Comparison of ENCODE assay signal across 23 mouse cellular contexts in genomic region chr11:11417356-11417755, GRCm38 (mm10). TPM values are rescaled to one million over a fixed set of nuclear protein-coding genes. Genes with fewer than 3 reads are reported as not detected.
A peak's percentile ranks its signal among the peaks of the same experiment; 100 is the strongest.
DNase-seq lines count a peak whose midpoint lies in the region; ATAC-seq and TF ChIP-seq lines count a peak whose summit lies in the region.
"Had no signal": no experiment of that assay in that cellular context is flagged by ENCODE, and none has a peak within 500 bp of the region (broad histone marks: within the 10 kb centered on the region; RNA-seq: fewer than 3 reads in every experiment).

No protein-coding gene starts in this region.

- H3K79me2 ChIP-seq in MEL (ENCODE audit: control insufficient read depth, insufficient read depth, low read length, poor library complexity) = no peaks in the 10 kb centered on the region

- no peak for TF ChIP-seq POLR2A in MEL (IDR thresholded peaks at IDR 0.05; ENCODE audit: control insufficient read depth in 1 of 2, insufficient read depth in 1 of 2, low read depth in 1 of 2, low read length in 2 of 2, poor library complexity in 1 of 2)
- no peak for TF ChIP-seq POLR2A in cerebellum, adult 2 months (IDR thresholded peaks at IDR 0.05; ENCODE audit: borderline replicate concordance, insufficient read depth, low read length)

- TF ChIP-seq CTCF in MEL (IDR thresholded peaks at IDR 0.05 in 2 of 3, conservative IDR thresholded peaks at IDR 0.05 in 1 of 3; ENCODE audit: control insufficient read depth in 1 of 3, insufficient read depth in 1 of 3, low read depth in 2 of 3, low read length in 3 of 3, poor library complexity in 1 of 3, severe bottlenecking in 1 of 3) = no peak
- TF ChIP-seq CTCF in cerebellum, adult 2 months (IDR thresholded peaks at IDR 0.05; ENCODE audit: borderline replicate concordance, insufficient read depth, low read depth, low read length) = no peak

- H3K9ac ChIP-seq in MEL (ENCODE audit: control insufficient read depth, low read depth, low read length, poor library complexity, severe bottlenecking) = peak overlapping the region; percentile 21
- no peak overlapping the region for H3K9ac ChIP-seq in neural tube, embryonic 15.5 days (replicated peaks)
- no peak overlapping the region for H3K9ac ChIP-seq in hindbrain, embryonic 14.5 days
- H3K9ac ChIP-seq: embryonic facial prominence, embryonic 13.5 days; embryonic facial prominence, embryonic 15.5 days; forebrain, embryonic 12.5 days had no signal

- DNase-seq in 416B (ENCODE audit: low read depth) = peak; percentile 82
- DNase-seq in MEL (ENCODE audit: low read depth, low spot score) = peak; percentile 81
- DNase-seq in cerebellum, adult 2 months = no peak
- DNase-seq in hindbrain, embryonic 14.5 days (ENCODE audit: low spot score) = no peak
- DNase-seq: adrenal gland, adult 2 months; adrenal gland, postnatal 10 days; adrenal gland, postnatal 25 days; cerebellum, adult 11 months; cerebellum, adult 18-20 months; cerebellum, adult 9-10 months; cerebellum, postnatal 10 days; cerebellum, postnatal 25 days had no signal

- no peak overlapping the region for H3K4me2 ChIP-seq in neural tube, embryonic 15.5 days
- H3K4me2 ChIP-seq in hindbrain, embryonic 14.5 days (replicated peaks) = no peak overlapping the region
- H3K4me2 ChIP-seq: embryonic facial prominence, embryonic 13.5 days; embryonic facial prominence, embryonic 15.5 days; forebrain, embryonic 12.5 days had no signal

- peak; percentile 83 for ATAC-seq in megakaryocyte, adult 5-6 weeks (ENCODE audit: poor library complexity, severe bottlenecking)
- ATAC-seq in neural tube, embryonic 15.5 days (ENCODE audit: low FRiP score) = no peak
- ATAC-seq in hindbrain, embryonic 14.5 days (ENCODE audit: low FRiP score) = no peak
- ATAC-seq: forebrain, embryonic 14.5 days; forebrain, embryonic 16.5 days had no signal

- H3K36me3 ChIP-seq in MEL (ENCODE audit: control insufficient read depth in 1 of 2, insufficient read depth in 2 of 2, low read length in 2 of 2) = peaks cover 0 to 9% of the 10 kb centered on the region in 2 experiments; a peak in 2 of 4 replicates
- no peaks in the 10 kb centered on the region for H3K36me3 ChIP-seq in neural tube, embryonic 15.5 days
- H3K36me3 ChIP-seq in hindbrain, embryonic 14.5 days (replicated peaks; ENCODE audit: control insufficient read depth, insufficient read depth) = no peaks in the 10 kb centered on the region
- H3K36me3 ChIP-seq: embryonic facial prominence, embryonic 13.5 days; embryonic facial prominence, embryonic 15.5 days; forebrain, embryonic 10.5 days; forebrain, embryonic 12.5 days; G1E had no signal

- TF ChIP-seq RAD21 in MEL (IDR thresholded peaks at IDR 0.05; ENCODE audit: low read depth, low read length) = no peak

- H3K27me3 ChIP-seq in MEL (ENCODE audit: control insufficient read depth in 1 of 2, insufficient read depth in 2 of 2, low read length in 2 of 2) = no peaks in the 10 kb centered on the region
- H3K27me3 ChIP-seq in cerebellum, adult 2 months (ENCODE audit: control insufficient read depth, insufficient read depth, low read length) = no peaks in the 10 kb centered on the region
- no peaks in the 10 kb centered on the region for H3K27me3 ChIP-seq in neural tube, embryonic 15.5 days (replicated peaks)
- no peaks in the 10 kb centered on the region for H3K27me3 ChIP-seq in hindbrain, embryonic 14.5 days (ENCODE audit: control insufficient read depth, insufficient read depth, low read length)
- H3K27me3 ChIP-seq: embryonic facial prominence, embryonic 13.5 days; embryonic facial prominence, embryonic 15.5 days; forebrain, embryonic 12.5 days had no signal

- H3K27ac ChIP-seq in MEL (ENCODE audit: control insufficient read depth, low read depth, low read length) = no peak overlapping the region
- H3K27ac ChIP-seq in cerebellum, adult 2 months (ENCODE audit: insufficient read depth, low read length) = no peak overlapping the region
- no peak overlapping the region for H3K27ac ChIP-seq in neural tube, embryonic 15.5 days (replicated peaks)
- H3K27ac ChIP-seq in hindbrain, embryonic 14.5 days = no peak overlapping the region
- H3K27ac ChIP-seq: embryonic facial prominence, embryonic 13.5 days; embryonic facial prominence, embryonic 15.5 days; forebrain, embryonic 10.5 days; forebrain, embryonic 12.5 days had no signal

- H3K4me3 ChIP-seq in MEL (ENCODE audit: control insufficient read depth in 1 of 2, insufficient read depth in 1 of 2, low read depth in 2 of 2, low read length in 2 of 2) = peak overlapping the region in 1 of 2 experiments; percentile 48; a peak in 1 of 4 replicates
- no peak overlapping the region for H3K4me3 ChIP-seq in cerebellum, adult 2 months (replicated peaks; ENCODE audit: insufficient read depth, low read depth, low read length)
- no peak overlapping the region for H3K4me3 ChIP-seq in neural tube, embryonic 15.5 days (replicated peaks)
- H3K4me3 ChIP-seq in hindbrain, embryonic 14.5 days (replicated peaks; ENCODE audit: low read length) = no peak overlapping the region
- H3K4me3 ChIP-seq: embryonic facial prominence, embryonic 13.5 days; embryonic facial prominence, embryonic 15.5 days; erythroblast, embryonic 14.5 days; forebrain, embryonic 10.5 days; forebrain, embryonic 12.5 days had no signal

- WGBS in cerebellum, adult 2 months = 77% methylated on average over 2 of the region's 2 CpGs
- 92% methylated on average over 2 of the region's 2 CpGs for WGBS in neural tube, embryonic 15.5 days
- 81% methylated on average over 2 of the region's 2 CpGs for WGBS in hindbrain, embryonic 14.5 days

- peaks cover 6 to 12% of the 10 kb centered on the region in 2 experiments; a peak in 3 of 4 replicates for H3K4me1 ChIP-seq in MEL (ENCODE audit: control insufficient read depth in 1 of 2, insufficient read depth in 2 of 2, low read length in 2 of 2)
- no peaks in the 10 kb centered on the region for H3K4me1 ChIP-seq in cerebellum, adult 2 months (ENCODE audit: control insufficient read depth, insufficient read depth, low read length)
- H3K4me1 ChIP-seq in neural tube, embryonic 15.5 days = no peaks in the 10 kb centered on the region
- H3K4me1 ChIP-seq in hindbrain, embryonic 14.5 days (replicated peaks; ENCODE audit: control insufficient read depth, insufficient read depth, low read length) = no peaks in the 10 kb centered on the region
- H3K4me1 ChIP-seq: embryonic facial prominence, embryonic 13.5 days; embryonic facial prominence, embryonic 15.5 days; forebrain, embryonic 10.5 days; forebrain, embryonic 12.5 days had no signal

- peak; percentile 19 to 73; a peak in 3 of 4 replicates for TF ChIP-seq EP300 in MEL (IDR thresholded peaks at IDR 0.05; ENCODE audit: low read depth in 1 of 2, low read length in 2 of 2)

- H3K9me3 ChIP-seq in MEL (replicated peaks; ENCODE audit: insufficient read depth, low read length) = no peaks in the 10 kb centered on the region
- no peaks in the 10 kb centered on the region for H3K9me3 ChIP-seq in neural tube, embryonic 15.5 days (replicated peaks)
- H3K9me3 ChIP-seq in hindbrain, embryonic 14.5 days (ENCODE audit: control insufficient read depth, low read length) = no peaks in the 10 kb centered on the region
- H3K9me3 ChIP-seq: embryonic facial prominence, embryonic 13.5 days; embryonic facial prominence, embryonic 15.5 days; forebrain, embryonic 10.5 days; forebrain, embryonic 12.5 days; G1E had no signal

TF ChIP-seq in MEL, 35 proteins besides CTCF, POLR2A, EP300 and RAD21:
- TF ChIP-seq POLR2AphosphoS5 (IDR thresholded peaks at IDR 0.05; ENCODE audit: borderline replicate concordance, low read depth, low read length) = no peak
- peak; percentile 30; the same call in 1 of the 2 replicates for TF ChIP-seq SIN3A (IDR thresholded peaks at IDR 0.05; ENCODE audit: low read length)
- no peak for TF ChIP-seq E2F4 (IDR thresholded peaks at IDR 0.05; ENCODE audit: borderline replicate concordance, low read depth, low read length)
- TF ChIP-seq ZMIZ1 (IDR thresholded peaks at IDR 0.05; ENCODE audit: low read depth, low read length) = no peak
- no peak for TF ChIP-seq MXI1 (IDR thresholded peaks at IDR 0.05; ENCODE audit: low read depth, low read length)
- no peak for TF ChIP-seq MAFK (IDR thresholded peaks at IDR 0.05; ENCODE audit: borderline replicate concordance, low read depth, low read length)
- 0 out of 2 replicates have a peak, but pooled peaks have one; percentile 3 for TF ChIP-seq GATA1 (IDR thresholded peaks at IDR 0.05; ENCODE audit: low read depth, low read length)
- TF ChIP-seq ETS1 (IDR thresholded peaks at IDR 0.05; ENCODE audit: low read depth, low read length) = peak; percentile 68; the same call in 1 of the 2 replicates
- peak; percentile 36; the same call in 1 of the 2 replicates for TF ChIP-seq TCF12 (IDR thresholded peaks at IDR 0.05; ENCODE audit: low read depth, low read length)
- TF ChIP-seq RCOR1 (IDR thresholded peaks at IDR 0.05; ENCODE audit: low read depth, low read length) = peak; percentile 27; the same call in 1 of the 2 replicates
- no peak for TF ChIP-seq TAL1 (IDR thresholded peaks at IDR 0.05; ENCODE audit: low read length)

RNA-seq across cellular contexts. Expression of gene Spata48, which starts 44.5 kb away (rescaled TPM):
- 0.15 and 0.29 TPM in 2 replicates for total RNA-seq in MEL (2012; rRNA removed)
- polyA plus RNA-seq in MEL (2012; ENCODE audit: insufficient read depth in 1 of 2, insufficient read length in 2 of 2, low read depth in 1 of 2, low replicate concordance in 2 of 2, missing spikeins in 1 of 2) = 1 to 10 TPM in 1 of 2 experiments, not detected in 1; 1.1 TPM
- 0.89 and 1.6 TPM in 2 replicates for total RNA-seq in megakaryocyte, adult 5-6 weeks (2015)
- total RNA-seq in megakaryocyte, adult 5-6 weeks (2017) = 0.33 and 1.1 TPM in 2 replicates
- 0.62 and 1.0 TPM in 2 replicates for polyA plus RNA-seq in cerebellum, adult 2 months (2012; rRNA removed)
- polyA plus RNA-seq in neural tube, embryonic 15.5 days (2015; fragmentation: Nextera tagmentation; extraction: Ambion mirVana) = 0.28 and 0.93 TPM in 2 replicates
- polyA plus RNA-seq in hindbrain, embryonic 14.5 days (2014; fragmentation: Nextera tagmentation; extraction: Ambion mirVana) = 1.1 and 1.3 TPM in 2 replicates
- polyA plus RNA-seq: C2C12; forebrain, embryonic 16.5 days had no signal

RNA-seq across cellular contexts. Expression of gene Zpbp, which starts 44.9 kb away (rescaled TPM):
- 0.39 and 0.42 TPM in 2 replicates for total RNA-seq in MEL (2012; rRNA removed)
- under 1 TPM in 1 of 2 experiments, not detected in 1; 0.47 TPM for polyA plus RNA-seq in MEL (2012; ENCODE audit: insufficient read depth in 1 of 2, insufficient read length in 2 of 2, low read depth in 1 of 2, low replicate concordance in 2 of 2, missing spikeins in 1 of 2)
- 0.66 and 0.89 TPM in 2 replicates for total RNA-seq in megakaryocyte, adult 5-6 weeks (2015)
- total RNA-seq in megakaryocyte, adult 5-6 weeks (2017) = 0.20 and 0.33 TPM in 2 replicates
- 0.40 and 0.46 TPM in 2 replicates for polyA plus RNA-seq in cerebellum, adult 2 months (2012; rRNA removed)
- polyA plus RNA-seq in neural tube, embryonic 15.5 days (2015; fragmentation: Nextera tagmentation; extraction: Ambion mirVana) = 1.4 and 1.5 TPM in 2 replicates
- 1.4 and 1.6 TPM in 2 replicates for polyA plus RNA-seq in hindbrain, embryonic 14.5 days (2014; fragmentation: Nextera tagmentation; extraction: Ambion mirVana)
- polyA plus RNA-seq: C2C12; erythroblast, embryonic 14.5 days had no signal

Comparison
In these comparisons a context has a peak if more than half of its experiments do, and no peak if none do; other contexts are left out.
1. DNase-seq: peak in 416B (single experiment) and MEL (single experiment); none in cerebellum, adult 2 months (0 of 2) and hindbrain, embryonic 14.5 days (single experiment).